Mouse (Mus musculus) layer of hippocampus, adult 18-20 months (tissue): ENCODE results near the gene Gm45711. TPM values are rescaled to one million over a fixed set of nuclear protein-coding genes. Genes with fewer than 3 reads are reported as not detected.

Experiments used
- DNase-seq, 2 experiments: peaks; one replicate each; pipeline ENCODE4 v3.0.0; 2022; ENCODE audit warnings: low spot score in 2 of 2
- total RNA-seq, 2 experiments: library from RNA; stranded (reverse); gene quantifications; 2 replicates each; pipeline ENCODE4 v1.2.3; 2021

Gm45711 gene
- total RNA-seq, 2 experiments from 2014 or later: not detected

DNA sequence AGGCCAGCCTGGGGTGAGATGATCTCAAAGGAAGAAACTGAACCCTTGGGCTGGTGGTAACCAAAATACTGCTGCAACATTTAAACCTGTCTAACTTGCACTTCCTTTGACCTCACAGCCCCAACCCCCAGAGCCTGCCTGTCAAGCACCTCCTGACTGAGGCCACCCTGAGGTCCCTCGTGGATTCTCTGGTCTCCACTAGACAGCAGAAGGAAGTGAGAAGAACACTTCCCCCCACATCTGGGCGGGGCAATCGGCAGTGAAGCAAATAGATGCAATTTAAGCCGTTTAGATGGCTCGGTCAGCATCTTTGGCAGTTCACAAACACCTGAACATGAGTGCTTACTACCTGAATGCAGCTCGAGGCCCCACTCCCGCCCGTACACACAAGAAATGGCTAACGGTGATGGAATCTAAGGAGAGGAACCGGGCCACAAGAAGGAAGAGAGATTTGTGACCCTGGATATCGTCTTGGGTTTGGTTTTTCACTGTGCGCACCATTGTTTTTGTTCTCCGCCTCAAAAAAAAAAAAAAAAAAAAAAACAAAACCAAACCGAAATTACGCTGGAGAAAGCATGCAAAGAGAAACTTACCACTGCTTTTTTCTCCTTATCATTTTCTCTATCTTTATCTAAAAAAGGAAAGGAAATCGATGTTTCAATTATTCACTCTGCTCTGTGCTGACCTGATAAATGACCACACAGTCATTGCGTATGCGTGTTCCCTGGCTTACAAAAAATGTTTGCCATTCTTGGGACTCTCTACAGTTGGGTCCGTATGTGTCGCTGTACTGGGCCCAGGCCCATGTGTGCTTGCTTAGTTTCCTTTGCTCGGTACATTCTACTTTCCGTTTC is 62.6 kb downstream of the Gm45711 start:
- DNase-seq: no peak

DNA sequence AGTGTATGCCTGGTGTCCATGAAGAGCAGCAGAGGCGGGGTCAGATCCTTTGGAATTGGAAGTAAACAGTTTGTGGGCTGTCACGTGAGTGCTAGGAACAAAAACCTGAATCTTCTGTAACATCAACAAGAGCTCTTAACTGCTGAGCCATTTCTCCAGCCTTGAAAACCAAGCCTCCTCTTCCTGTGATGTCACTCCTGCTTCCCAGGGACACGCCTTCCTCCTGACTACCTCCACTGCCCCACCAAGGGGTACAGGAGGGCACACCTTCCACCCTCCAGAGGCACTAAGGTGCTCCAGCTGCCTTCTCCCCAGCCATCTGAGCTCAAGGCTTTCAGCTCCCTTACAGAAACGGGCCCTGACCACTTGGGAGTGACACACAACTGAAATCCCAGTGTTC is 63.3 kb downstream of the Gm45711 start:
- DNase-seq: no peak

- DNase-seq: no peak
Observed at GRCm38 (mm10) chr8:104242038-104242644, 67.7 kb downstream of the Gm45711 start.

GRCm38 (mm10) chr8:104239418-104239861 is 70.4 kb downstream of the Gm45711 start:
- no peak for DNase-seq

GRCm38 (mm10) chr8:104234573-104234972 is 75.3 kb downstream of the Gm45711 start:
- DNase-seq: no peak

GRCm38 (mm10) chr8:104232919-104233318 is 77.0 kb downstream of the Gm45711 start:
- DNase-seq: no peak

DNA sequence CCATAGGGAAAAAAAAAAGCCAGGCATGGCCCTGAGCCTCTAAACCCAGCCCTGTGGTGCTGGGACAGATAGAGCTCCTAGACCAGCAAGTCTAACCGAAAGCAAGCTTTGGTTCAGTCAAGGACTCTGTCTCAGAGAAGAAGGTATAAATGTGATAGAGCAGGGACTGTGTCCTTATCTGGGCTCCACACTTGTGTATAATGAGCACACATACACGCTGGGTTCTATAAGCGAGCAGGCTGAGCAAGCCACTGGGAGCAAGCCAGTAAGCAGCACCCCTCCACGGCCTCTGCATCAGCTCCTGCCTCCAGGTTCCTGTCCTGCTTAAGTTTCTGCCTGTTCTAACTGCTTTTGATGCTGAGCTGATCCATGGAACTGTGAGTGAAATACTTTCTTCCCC is 77.8 kb downstream of the Gm45711 start:
- no peak for DNase-seq

Other genes with a start within 250 kb of the Gm45711 start
- 1 to 10 TPM; 7.7 to 7.9 TPM for gene Cdh5, start 208.5 kb downstream of the Gm45711 start, total RNA-seq
- gene Bean1, start 139.6 kb downstream of the Gm45711 start, total RNA-seq: 1 to 10 TPM; 6.0 to 7.2 TPM
- 10 to 100 TPM; 38.5 to 39.9 TPM for gene Tk2, start 61.5 kb downstream of the Gm45711 start, total RNA-seq
- gene Cklf, start 59.2 kb downstream of the Gm45711 start, total RNA-seq: 1 to 10 TPM; 6.1 to 8.1 TPM
- not detected for gene Cmtm2a, start 16.9 kb downstream of the Gm45711 start, total RNA-seq
- gene Cmtm1, start 64 bp upstream of the Gm45711 start, total RNA-seq: not detected
- gene Gm11020, start 11.5 kb upstream of the Gm45711 start, total RNA-seq: not detected
- not detected for gene Cmtm2b, start 12.1 kb upstream of the Gm45711 start, total RNA-seq
- gene Cmtm3, start 29.3 kb upstream of the Gm45711 start, total RNA-seq: 10 to 100 TPM; 12.0 to 14.2 TPM
- 10 to 100 TPM; 63.3 to 73.1 TPM for gene Cmtm4, start 85.7 kb upstream of the Gm45711 start, total RNA-seq
- 100 to 1,000 TPM; 258 to 289 TPM for gene Dync1li2, start 133.0 kb upstream of the Gm45711 start, total RNA-seq
- under 1 TPM; 0.66 to 0.74 TPM for gene Terb1, start 199.8 kb upstream of the Gm45711 start, total RNA-seq
- 10 to 100 TPM; 43.6 to 45.7 TPM for gene Nae1, start 224.6 kb upstream of the Gm45711 start, total RNA-seq
- 10 to 100 TPM; 13.7 to 18.2 TPM for gene Car7, start 224.6 kb upstream of the Gm45711 start, total RNA-seq